Mouse (Mus musculus) ES-Bruce4 (cell line): ENCODE data around the gene Galnt18. TPM values are rescaled to one million over a fixed set of nuclear protein-coding genes. Genes with fewer than 3 reads are reported as not detected.

Source experiments
- H3K27ac ChIP-seq: 2 replicates; pipeline ENCODE4 v1.5.1; 2012; ENCODE audit warnings: low read length, inconsistent platforms; ENCODE audit not compliant: insufficient read depth
- H3K27me3 ChIP-seq: 2 replicates; pipeline ENCODE4 v1.6.1; 2012; ENCODE audit warnings: mild to moderate bottlenecking, low read length, inconsistent platforms; ENCODE audit not compliant: control insufficient read depth, poor library complexity, insufficient read depth, severe bottlenecking
- H3K36me3 ChIP-seq: 2 replicates; pipeline ENCODE4 v1.6.1; 2012; ENCODE audit warnings: inconsistent platforms, mild to moderate bottlenecking, low read length, moderate library complexity; ENCODE audit not compliant: control insufficient read depth, poor library complexity, insufficient read depth, severe bottlenecking
- H3K4me1 ChIP-seq: one replicate; pipeline ENCODE4 v1.8.1; 2011; ENCODE audit warnings: low read length; ENCODE audit not compliant: control insufficient read depth, insufficient read depth
- H3K4me3 ChIP-seq: 2 replicates; pipeline ENCODE4 v1.5.1; 2011; ENCODE audit warnings: low read depth, mild to moderate bottlenecking, low read length
- H3K9ac ChIP-seq: 2 replicates; pipeline ENCODE4 v1.6.1; 2012; ENCODE audit warnings: low read depth, mild to moderate bottlenecking, inconsistent platforms; ENCODE audit not compliant: poor library complexity, severe bottlenecking
- H3K9me3 ChIP-seq: replicated peaks from 2 replicates; pipeline ENCODE4 v1.6.1; 2012; ENCODE audit warnings: mild to moderate bottlenecking, low read length, inconsistent platforms; ENCODE audit not compliant: control insufficient read depth, poor library complexity, insufficient read depth, severe bottlenecking
- CTCF ChIP-seq: IDR thresholded peaks from one replicate; pipeline ENCODE4 v1.8.1; 2011; ENCODE audit warnings: low read depth, low read length
- EP300 ChIP-seq: IDR thresholded peaks from 2 replicates; pipeline ENCODE4 v1.6.1; 2011; ENCODE audit warnings: low read depth, low read length; ENCODE audit not compliant: insufficient read depth
- POLR2A ChIP-seq: IDR thresholded peaks from one replicate; pipeline ENCODE4 v1.8.1; 2011; ENCODE audit warnings: low read length; ENCODE audit not compliant: insufficient read depth
- polyA plus RNA-seq: library from polyadenylated mRNA; stranded (reverse); fragments of >200 nt; gene quantifications from 2 replicates; pipeline ENCODE4 v1.2.4, GENCODE M21; 2011; ENCODE audit warnings: low read depth; ENCODE audit not compliant: missing spikeins, insufficient read depth, insufficient read length

Gene Galnt18
- 2.6 and 2.7 TPM in 2 replicates for polyA plus RNA-seq

DNA sequence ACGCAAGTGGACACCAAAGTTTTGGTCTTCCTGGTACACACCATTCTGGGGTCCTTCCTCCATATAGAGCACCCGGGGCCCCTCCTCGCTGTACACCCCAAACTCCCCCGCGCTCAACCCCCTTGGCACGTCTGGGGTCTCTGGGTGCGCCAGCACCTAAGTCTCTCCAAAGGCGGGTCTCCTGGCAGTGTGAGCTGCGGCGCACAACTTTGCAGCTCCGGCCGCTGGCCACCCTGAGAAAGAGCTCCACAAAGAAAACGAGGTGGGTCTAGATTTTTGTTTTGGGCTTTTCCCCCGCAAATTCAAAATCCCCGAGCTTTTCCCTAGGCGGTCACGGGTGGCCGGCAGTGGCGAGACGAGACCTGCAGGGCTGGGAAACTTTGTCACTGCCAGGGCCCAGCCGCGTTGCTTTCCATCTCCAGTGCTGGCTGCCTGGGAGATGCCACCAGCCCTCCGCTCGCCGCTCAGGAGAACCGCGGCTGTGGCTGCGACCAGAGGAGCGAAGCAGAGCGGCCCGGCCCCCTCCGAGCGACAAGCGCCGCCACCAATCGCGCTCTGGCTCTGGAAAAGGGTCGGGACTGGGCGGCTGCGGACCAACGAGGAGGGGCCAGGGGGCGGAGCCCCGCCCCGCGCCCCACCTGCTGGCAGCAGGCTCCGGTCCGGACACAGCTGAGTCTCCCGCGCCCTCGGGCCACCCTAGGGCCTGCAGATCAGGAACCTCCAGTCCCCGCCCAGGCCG is at the start of gene Galnt18:
Gene Galnt18, minus strand, starts transcription at position 474 of the 739 bp plus-strand sequence.
- Histone ChIP-seq H3K4me3 (peak within 1 kb of the TSS; percentile 58), H3K27me3 (no peaks in the 10 kb centered on the region), H3K27ac (no peak within 1 kb of the TSS), H3K4me1 (no peaks in the 10 kb centered on the region), H3K9ac (peak within 1 kb of the TSS; percentile 29; the same call in 1 of the 2 replicates), H3K9me3 (no peaks in the 10 kb centered on the region), H3K36me3 (no peaks in the 10 kb centered on the region)
- TF ChIP-seq POLR2A (no peak), CTCF (no peak), EP300 (no peak)

DNA sequence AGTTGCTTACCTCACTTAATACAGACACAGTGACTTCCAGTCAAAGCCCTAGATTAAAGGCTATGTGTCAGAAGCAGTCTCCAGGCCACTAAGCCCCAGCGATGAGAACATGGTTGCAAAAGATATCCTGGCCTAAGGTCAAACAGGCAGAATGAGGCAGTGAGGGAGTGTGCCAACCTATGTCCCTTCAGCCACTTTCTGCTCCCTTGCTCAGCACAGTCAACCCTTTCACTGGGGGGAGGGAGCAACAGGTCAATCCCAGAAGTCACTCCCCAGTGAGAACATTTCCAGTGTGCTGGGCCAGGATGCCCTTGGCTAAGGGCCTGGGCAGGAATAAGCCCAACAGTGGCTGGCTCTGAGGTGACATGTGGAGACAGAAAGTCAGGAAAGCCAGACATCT is 47.6 kb upstream of the Galnt18 start:
- H3K27me3 ChIP-seq: no peaks in the 10 kb centered on the region
- H3K4me1 ChIP-seq: no peaks in the 10 kb centered on the region
- TF ChIP-seq CTCF (no peak), POLR2A (no peak), EP300 (no peak)
- H3K27ac ChIP-seq: no peak overlapping the region
- H3K36me3 ChIP-seq: no peaks in the 10 kb centered on the region
- no peak overlapping the region for H3K4me3 ChIP-seq
- H3K9me3 ChIP-seq: no peaks in the 10 kb centered on the region
- H3K9ac ChIP-seq: no peak overlapping the region

DNA sequence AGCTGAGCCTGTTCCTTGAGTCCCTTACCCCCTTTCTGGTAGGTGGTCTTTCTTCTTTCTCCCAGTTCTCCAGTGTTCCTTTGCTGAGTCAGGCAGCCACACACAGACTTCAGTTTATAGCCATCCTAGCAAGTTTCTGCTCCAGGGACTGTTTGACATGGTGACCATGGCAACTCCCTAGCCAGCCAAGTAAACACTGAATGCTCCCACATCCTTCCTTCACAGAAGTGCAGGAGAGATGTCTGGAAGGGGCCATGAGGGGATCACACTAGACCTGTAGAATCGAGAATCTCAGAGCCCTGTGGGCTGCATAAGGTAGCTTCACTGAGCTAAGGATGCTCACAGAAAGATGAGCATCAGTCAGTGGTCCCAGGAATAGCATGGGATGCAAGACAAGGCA is 33.3 kb upstream of the Galnt18 start:
- Histone ChIP-seq H3K36me3 (no peaks in the 10 kb centered on the region), H3K4me1 (no peaks in the 10 kb centered on the region), H3K27me3 (no peaks in the 10 kb centered on the region), H3K9me3 (no peaks in the 10 kb centered on the region), H3K9ac (no peak overlapping the region), H3K4me3 (no peak overlapping the region), H3K27ac (no peak overlapping the region)
- TF ChIP-seq POLR2A: no peak
- no peak for TF ChIP-seq EP300
- no peak for TF ChIP-seq CTCF

DNA sequence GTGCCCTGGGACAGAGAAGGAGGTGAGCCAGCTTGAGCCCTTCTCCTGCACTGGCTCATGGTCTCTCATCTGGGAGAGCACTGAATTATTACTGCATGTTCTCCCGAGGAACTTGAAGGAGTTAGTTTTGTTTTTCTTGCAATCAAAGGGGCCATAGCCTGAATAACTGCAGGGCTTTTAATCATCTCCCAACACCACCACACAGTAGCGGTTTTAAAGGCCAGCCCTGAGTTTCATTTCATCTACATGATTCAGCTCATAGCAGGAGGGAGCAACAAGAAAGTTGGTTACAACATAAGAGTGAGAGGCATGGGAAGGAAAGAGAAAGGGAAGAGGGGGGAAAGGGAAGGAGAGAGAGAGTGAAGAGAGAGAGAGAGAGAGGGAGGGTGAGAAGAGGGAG is 31.3 kb upstream of the Galnt18 start:
- no peaks in the 10 kb centered on the region for H3K4me1 ChIP-seq
- H3K27ac ChIP-seq: no peak overlapping the region
- TF ChIP-seq EP300 (no peak), CTCF (no peak)
- no peak overlapping the region for H3K9ac ChIP-seq
- H3K36me3 ChIP-seq: no peaks in the 10 kb centered on the region
- no peaks in the 10 kb centered on the region for H3K27me3 ChIP-seq
- H3K4me3 ChIP-seq: no peak overlapping the region
- H3K9me3 ChIP-seq: no peaks in the 10 kb centered on the region

DNA sequence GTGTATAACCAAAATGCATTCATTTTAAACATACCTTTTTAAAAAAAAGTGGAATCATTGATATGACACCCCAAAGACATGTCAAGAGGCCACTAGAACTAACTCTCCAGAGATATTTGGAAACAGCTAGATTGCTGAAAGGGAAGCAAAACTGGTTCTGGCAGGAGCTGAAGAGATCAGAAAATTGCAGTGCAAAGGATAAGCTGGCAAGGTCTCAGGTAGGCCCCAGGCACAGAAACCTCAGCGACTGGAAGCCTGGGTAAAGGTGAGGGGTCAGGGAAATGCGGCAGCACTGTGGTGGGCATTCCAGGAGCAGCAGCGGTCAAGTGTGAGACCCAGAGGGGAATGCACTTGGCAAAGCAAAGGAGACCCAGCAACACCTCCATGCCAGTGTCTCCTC is 30.0 kb upstream of the Galnt18 start:
- TF ChIP-seq EP300: no peak
- no peak for TF ChIP-seq CTCF
- TF ChIP-seq POLR2A: no peak
- no peaks in the 10 kb centered on the region for H3K36me3 ChIP-seq

DNA sequence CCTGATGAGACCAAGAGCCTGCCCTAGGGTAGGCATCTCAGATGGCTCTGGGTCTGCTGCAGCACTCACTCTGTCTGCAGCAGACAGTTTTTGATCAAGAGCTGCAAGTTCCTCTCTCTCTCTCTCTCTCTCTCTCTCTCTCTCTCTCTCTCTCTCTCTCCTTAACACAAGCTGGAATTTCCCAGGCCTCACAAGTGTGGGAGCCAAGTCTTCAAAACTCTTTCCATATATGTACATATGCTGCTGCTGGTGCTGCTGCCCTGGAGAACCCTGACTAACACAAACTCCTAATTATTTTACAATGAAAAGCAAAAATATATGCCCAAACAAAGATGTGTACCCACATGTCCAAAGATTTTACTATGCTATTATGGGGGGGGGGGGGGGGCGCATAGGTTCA is 26.3 kb upstream of the Galnt18 start:
- H3K9ac ChIP-seq: no peak overlapping the region
- H3K4me1 ChIP-seq: no peaks in the 10 kb centered on the region
- no peak overlapping the region for H3K4me3 ChIP-seq
- H3K27me3 ChIP-seq: no peaks in the 10 kb centered on the region
- H3K27ac ChIP-seq: no peak overlapping the region
- H3K9me3 ChIP-seq: no peaks in the 10 kb centered on the region
- no peaks in the 10 kb centered on the region for H3K36me3 ChIP-seq
- TF ChIP-seq POLR2A (no peak), EP300 (no peak), CTCF (no peak)

More for the DNA sequence above, 30.0 kb upstream of the Galnt18 start:
- Histone ChIP-seq H3K4me1 (no peaks in the 10 kb centered on the region), H3K9me3 (no peaks in the 10 kb centered on the region), H3K4me3 (no peak overlapping the region), H3K9ac (no peak overlapping the region), H3K27me3 (no peaks in the 10 kb centered on the region), H3K27ac (no peak overlapping the region)
